Mouse (Mus musculus) right cerebral cortex, postnatal 10 days (tissue): ENCODE measurements around the gene Krtap29-1.

Source experiments
- DNase-seq, 2 experiments: peaks; one replicate each; pipeline ENCODE4 v3.0.0; 2021; ENCODE audit warnings: low spot score in 2 of 2

The Krtap29-1 gene

GRCm38 (mm10) chr11:99948175-99948574, 30.7 kb downstream of the Krtap29-1 start, which contains the start of gene Krtap9-5:
TSS of gene Krtap9-5 (plus strand) at chr11:99948475.
- DNase-seq = no peak

DNA sequence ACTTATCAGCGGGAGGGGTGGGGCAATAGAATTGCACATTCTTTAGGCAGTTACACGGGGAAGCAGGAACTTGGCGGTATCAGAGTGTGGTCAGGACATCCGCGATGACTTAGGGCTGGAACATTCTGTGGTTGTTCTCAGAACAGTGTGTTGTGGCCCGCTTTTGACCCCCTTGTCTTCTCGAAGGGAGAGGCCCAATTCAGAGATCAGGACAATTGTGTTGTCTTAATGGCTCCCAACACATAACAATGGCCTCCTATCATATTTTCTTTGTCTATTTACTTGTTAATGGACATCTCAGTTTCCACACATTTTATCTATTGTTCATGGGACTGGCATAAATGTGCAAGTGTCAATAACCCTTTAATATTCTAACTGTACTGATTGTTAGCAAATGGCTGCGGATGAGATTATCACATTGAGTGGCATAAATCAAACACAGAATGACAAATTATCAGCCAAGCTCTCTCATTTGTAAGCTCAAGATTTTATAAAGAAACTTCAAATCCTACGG, 41.0 kb downstream of the Krtap29-1 start:
- no peak for DNase-seq

- no peak for DNase-seq
Observed at GRCm38 (mm10) chr11:99935991-99936390, 42.9 kb downstream of the Krtap29-1 start, which contains the start of gene Krtap31-2. TSS of gene Krtap31-2 (plus strand) at chr11:99936291.
